Mouse (Mus musculus) midbrain, embryonic 16.5 days (tissue): ENCODE results near the gene Gopc. TPM values are rescaled to one million over a fixed set of nuclear protein-coding genes. Genes with fewer than 3 reads are reported as not detected.
A peak's percentile ranks its signal among the peaks of the same experiment; 100 is the strongest.

Source experiments
- ATAC-seq: fragments of 200-750 bp; cut with Nextera tagmentation; 2 replicates; pipeline ENCODE4 v1.8.0; 2017; ENCODE audit warnings: moderate TSS enrichment
- H3K27ac ChIP-seq: fragments of 300-500 bp; sonication (generic); 2 replicates; pipeline ENCODE4 v1.5.1; 2014; ENCODE audit warnings: mild to moderate bottlenecking, low read length, mixed read lengths
- H3K27me3 ChIP-seq: fragments of 300-500 bp; sonication (generic); 2 replicates; pipeline ENCODE4 v1.6.1; 2014; ENCODE audit warnings: low read depth, low read length, mixed read lengths; ENCODE audit not compliant: control insufficient read depth, insufficient read depth
- H3K36me3 ChIP-seq: fragments of 300-500 bp; sonication (generic); 2 replicates; pipeline ENCODE4 v1.6.1; 2014; ENCODE audit warnings: mild to moderate bottlenecking, low read length, moderate library complexity, mixed read lengths; ENCODE audit not compliant: control insufficient read depth, insufficient read depth
- H3K4me1 ChIP-seq: fragments of 300-500 bp; sonication (generic); 2 replicates; pipeline ENCODE4 v1.6.1; 2014; ENCODE audit warnings: mild to moderate bottlenecking, low read length, mixed read lengths; ENCODE audit not compliant: control insufficient read depth, insufficient read depth
- H3K4me2 ChIP-seq: fragments of 300-500 bp; sonication (generic); 2 replicates; pipeline ENCODE4 v1.6.1; 2014; ENCODE audit warnings: mild to moderate bottlenecking, low read length, mixed read lengths
- H3K4me3 ChIP-seq: fragments of 300-500 bp; sonication (generic); 2 replicates; pipeline ENCODE4 v1.5.1; 2014; ENCODE audit warnings: low read depth, mild to moderate bottlenecking, low read length, moderate library complexity, mixed read lengths
- H3K9ac ChIP-seq: fragments of 300-500 bp; sonication (generic); 2 replicates; pipeline ENCODE4 v1.6.1; 2014; ENCODE audit warnings: low read depth, low read length, mixed read lengths
- H3K9me3 ChIP-seq: fragments of 300-500 bp; sonication (generic); replicated peaks from 2 replicates; pipeline ENCODE4 v1.6.1; 2014; ENCODE audit warnings: mild to moderate bottlenecking, low read length, mixed read lengths; ENCODE audit not compliant: control insufficient read depth, poor library complexity, severe bottlenecking
- WGBS: fragments of 180-500 bp; shearing (Covaris S2); extraction: QIAGEN DNeasy Blood & Tissue Kit; methylation state at CpG from one replicate; pipeline ENCODE4 v1.1.7; 2014; 5-methylcytosine and 5-hydroxymethylcytosine counted together
- polyA plus RNA-seq: library from polyadenylated mRNA; unstranded; fragments of >200 nt; fragmentation: Nextera tagmentation; extraction: Ambion mirVana; gene quantifications from 2 replicates; pipeline ENCODE4 v1.2.1, GENCODE M21; 2015

Gene Gopc
- 24.8 and 27.4 TPM in 2 replicates for polyA plus RNA-seq

- Histone ChIP-seq H3K4me3 (peak within 1 kb of the TSS; percentile 88), H3K36me3 (no peaks in the 10 kb centered on the region), H3K4me1 (peaks cover 26% of the 10 kb centered on the region), H3K4me2 (peak within 1 kb of the TSS; percentile 69), H3K9ac (peak within 1 kb of the TSS; percentile 96), H3K27me3 (no peaks in the 10 kb centered on the region), H3K27ac (peak within 1 kb of the TSS; percentile 99), H3K9me3 (no peaks in the 10 kb centered on the region)
- WGBS: under 1% methylated on average over 65 of the region's 71 CpGs
- ATAC-seq: peak; percentile 98
Measured at GRCm38 (mm10) chr10:52381845-52382591, at the start of gene Gopc. Gopc (minus strand) TSS chr10:52382124.

GRCm38 (mm10) chr10:52430953-52431352 lies 49.0 kb upstream of the Gopc start:
- no peak for ATAC-seq
- no peak overlapping the region for H3K27ac ChIP-seq
- no peaks in the 10 kb centered on the region for H3K9me3 ChIP-seq
- no peaks in the 10 kb centered on the region for H3K4me1 ChIP-seq
- no peaks in the 10 kb centered on the region for H3K27me3 ChIP-seq
- H3K4me2 ChIP-seq: no peak overlapping the region
- H3K9ac ChIP-seq: no peak overlapping the region
- no peak overlapping the region for H3K4me3 ChIP-seq
- H3K36me3 ChIP-seq: peaks cover 29% of the 10 kb centered on the region
- 98% methylated on average over 1 of the region's 1 CpGs for WGBS

GRCm38 (mm10) chr10:52427634-52428415 lies 45.9 kb upstream of the Gopc start:
- no peak for ATAC-seq
- Histone ChIP-seq H3K4me3 (no peak overlapping the region), H3K9ac (no peak overlapping the region), H3K27ac (no peak overlapping the region), H3K36me3 (peaks cover 17% of the 10 kb centered on the region), H3K9me3 (no peaks in the 10 kb centered on the region), H3K27me3 (no peaks in the 10 kb centered on the region), H3K4me2 (no peak overlapping the region), H3K4me1 (peaks cover 2% of the 10 kb centered on the region; the same call in 1 of the 2 replicates)
- WGBS: 27% methylated on average over 2 of the region's 2 CpGs

- H3K9ac ChIP-seq: no peak overlapping the region
- WGBS: 89% methylated on average over 7 of the region's 7 CpGs
- peaks cover 2% of the 10 kb centered on the region; the same call in 1 of the 2 replicates for H3K4me1 ChIP-seq
- peaks cover 12% of the 10 kb centered on the region for H3K36me3 ChIP-seq
- ATAC-seq: no peak
- no peak overlapping the region for H3K4me2 ChIP-seq
- no peak overlapping the region for H3K4me3 ChIP-seq
- H3K27me3 ChIP-seq: no peaks in the 10 kb centered on the region
- H3K27ac ChIP-seq: no peak overlapping the region
- no peaks in the 10 kb centered on the region for H3K9me3 ChIP-seq
Measured at GRCm38 (mm10) chr10:52426314-52426980, 44.5 kb upstream of the Gopc start.

GRCm38 (mm10) chr10:52423097-52423496 lies 41.2 kb upstream of the Gopc start:
- no peaks in the 10 kb centered on the region for H3K27me3 ChIP-seq
- peaks cover 27% of the 10 kb centered on the region for H3K4me1 ChIP-seq
- 83% methylated on average over 2 of the region's 2 CpGs for WGBS
- H3K9ac ChIP-seq: no peak overlapping the region
- no peaks in the 10 kb centered on the region for H3K9me3 ChIP-seq
- no peak overlapping the region for H3K4me2 ChIP-seq
- H3K4me3 ChIP-seq: no peak overlapping the region
- no peak overlapping the region for H3K27ac ChIP-seq
- ATAC-seq: no peak
- H3K36me3 ChIP-seq: no peaks in the 10 kb centered on the region

- Histone ChIP-seq H3K4me2 (no peak overlapping the region), H3K9ac (no peak overlapping the region), H3K4me3 (no peak overlapping the region), H3K27ac (no peak overlapping the region), H3K4me1 (peaks cover 28% of the 10 kb centered on the region), H3K36me3 (no peaks in the 10 kb centered on the region), H3K9me3 (no peaks in the 10 kb centered on the region), H3K27me3 (no peaks in the 10 kb centered on the region)
- WGBS: 92% methylated on average over 6 of the region's 6 CpGs
- no peak for ATAC-seq
Measured at GRCm38 (mm10) chr10:52421716-52422115, 39.8 kb upstream of the Gopc start.

GRCm38 (mm10) chr10:52420526-52420925 lies 38.6 kb upstream of the Gopc start:
- no peaks in the 10 kb centered on the region for H3K27me3 ChIP-seq
- peaks cover 31% of the 10 kb centered on the region for H3K4me1 ChIP-seq
- H3K27ac ChIP-seq: no peak overlapping the region
- no peak overlapping the region for H3K9ac ChIP-seq
- no peaks in the 10 kb centered on the region for H3K36me3 ChIP-seq
- ATAC-seq: no peak
- H3K9me3 ChIP-seq: no peaks in the 10 kb centered on the region
- WGBS: 100% methylated on average over 1 of the region's 1 CpGs
- no peak overlapping the region for H3K4me3 ChIP-seq
- H3K4me2 ChIP-seq: no peak overlapping the region

GRCm38 (mm10) chr10:52419402-52419801 lies 37.5 kb upstream of the Gopc start:
- Histone ChIP-seq H3K4me3 (peak overlapping the region; percentile 69; the same call in 1 of the 2 replicates), H3K36me3 (no peaks in the 10 kb centered on the region), H3K27ac (no peak overlapping the region), H3K9ac (no peak overlapping the region), H3K27me3 (no peaks in the 10 kb centered on the region), H3K9me3 (no peaks in the 10 kb centered on the region), H3K4me2 (peak overlapping the region; percentile 88), H3K4me1 (peaks cover 31% of the 10 kb centered on the region)
- WGBS: 88% methylated on average over 4 of the region's 4 CpGs
- no peak for ATAC-seq
